Mouse (Mus musculus) heart, postnatal 36 days (tissue): ENCODE data around the gene Grin3a. TPM values are rescaled to one million over a fixed set of nuclear protein-coding genes. Genes with fewer than 3 reads are reported as not detected.

Experiments used
- total RNA-seq, 2 experiments: library from RNA; stranded (reverse); gene quantifications; 2 replicates each; pipeline ENCODE4 v1.2.3; 2021

Gene Grin3a
- total RNA-seq, 2 experiments from 2014 or later: 0.16 to 0.19 TPM

Other genes starting within 250 kb of the Grin3a start
- 10 to 100 TPM; 44.5 to 47.1 TPM for gene Tmem246, start 247.9 kb downstream of the Grin3a start, total RNA-seq
- gene Rnf20, start 213.7 kb downstream of the Grin3a start, total RNA-seq: 10 to 100 TPM; 30.7 to 39.3 TPM
- gene Ppp3r2, start 163.7 kb downstream of the Grin3a start, total RNA-seq: not detected